Mouse (Mus musculus) A20 (cell line): ENCODE results near the gene Slc5a10.

Experiments
- DNase-seq: peaks from one replicate; pipeline ENCODE4 v3.0.0-alpha.2; 2011; ENCODE audit warnings: low read depth, low spot score

Slc5a10 gene

GRCm38 (mm10) chr11:61669492-61670490 is 50.8 kb downstream of the Slc5a10 start:
- DNase-seq, result no peak

GRCm38 (mm10) chr11:61667782-61668181 is 52.8 kb downstream of the Slc5a10 start:
- no peak for DNase-seq

- DNase-seq, result no peak
Measured at GRCm38 (mm10) chr11:61667248-61667647, 53.4 kb downstream of the Slc5a10 start.

- peak; percentile 64 for DNase-seq
Measured at GRCm38 (mm10) chr11:61665991-61666799, 54.4 kb downstream of the Slc5a10 start.

- peak; percentile 13 for DNase-seq
Measured at GRCm38 (mm10) chr11:61665401-61665800, 55.2 kb downstream of the Slc5a10 start.

GRCm38 (mm10) chr11:61662189-61662588 is 58.4 kb downstream of the Slc5a10 start:
- no peak for DNase-seq

- peak; percentile 71 for DNase-seq
Measured at GRCm38 (mm10) chr11:61660806-61661392, 59.7 kb downstream of the Slc5a10 start.

- DNase-seq, result peak; percentile 19
Measured at GRCm38 (mm10) chr11:61660001-61660400, 60.6 kb downstream of the Slc5a10 start.

- DNase-seq, result peak; percentile 54
Measured at GRCm38 (mm10) chr11:61659011-61659858, 61.4 kb downstream of the Slc5a10 start.

GRCm38 (mm10) chr11:61658360-61658922 is 62.2 kb downstream of the Slc5a10 start:
- peak; percentile 49 for DNase-seq

GRCm38 (mm10) chr11:61657432-61657831 is 63.2 kb downstream of the Slc5a10 start:
- DNase-seq, result peak; percentile 83

- DNase-seq, result peak; percentile 95
Measured at GRCm38 (mm10) chr11:61656148-61656850, 64.3 kb downstream of the Slc5a10 start.

GRCm38 (mm10) chr11:61655649-61656048 is 65.0 kb downstream of the Slc5a10 start:
- DNase-seq, result peak; percentile 69

GRCm38 (mm10) chr11:61654786-61655311 is 65.8 kb downstream of the Slc5a10 start:
- peak; percentile 69 for DNase-seq

GRCm38 (mm10) chr11:61653568-61653967 is 67.1 kb downstream of the Slc5a10 start:
- DNase-seq, result peak; percentile 35

GRCm38 (mm10) chr11:61652686-61653447 is 67.8 kb downstream of the Slc5a10 start, which contains the start of gene Grap:
Gene Grap (plus strand): TSS chr11:61653265.
- DNase-seq, result peak; percentile 92

GRCm38 (mm10) chr11:61652216-61652615 is 68.4 kb downstream of the Slc5a10 start:
- peak; percentile 66 for DNase-seq

GRCm38 (mm10) chr11:61650470-61651265 is 70.0 kb downstream of the Slc5a10 start:
- peak; percentile 64 for DNase-seq
